Mouse (Mus musculus): ENCODE measurements at regions not wholly inside any gene's neighbourhood (a gene's known extent, or its start where the extent isn't known, plus 50 kb on each side); places are given as distances from the start of the nearest gene placed in this dataset.

DNA sequence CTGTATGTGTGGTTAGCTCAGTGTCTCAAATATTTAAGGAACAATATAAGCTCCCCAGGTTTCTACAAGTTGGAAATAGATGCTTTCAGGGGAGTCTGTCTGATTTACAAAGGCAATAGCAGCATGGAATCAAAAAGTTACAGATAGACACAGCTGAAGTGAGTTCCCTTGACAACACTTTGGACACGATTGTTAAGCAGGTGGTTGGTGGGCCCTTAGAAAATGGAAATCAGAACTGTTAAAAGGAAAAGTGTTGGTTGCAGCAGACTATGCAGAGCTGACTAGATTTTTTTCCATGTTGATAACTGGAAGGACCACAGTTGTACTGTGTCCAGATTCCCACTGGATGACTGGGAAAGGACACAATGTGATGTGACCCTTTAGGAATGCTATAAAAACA, 536.6 kb upstream of the Arid1b start:
- TF ChIP-seq POLR2A (IDR thresholded peaks at IDR 0.05; ENCODE audit: borderline replicate concordance, insufficient read depth, low read length) = no peak
- TF ChIP-seq CTCF (IDR thresholded peaks at IDR 0.05; ENCODE audit: borderline replicate concordance, insufficient read depth, low read depth, low read length) = no peak

Measured in cerebellum, adult 2 months (tissue).